Mouse (Mus musculus) activated CD4-positive, CD25-positive, alpha-beta regulatory T cell, adult 9 weeks (primary cell): ENCODE data around the gene Gm12830. TPM values are rescaled to one million over a fixed set of nuclear protein-coding genes. Genes with fewer than 3 reads are reported as not detected.

Source experiments
- polyA plus RNA-seq: library from polyadenylated mRNA; unstranded; fragments of 100-300 nt; shearing (Covaris generic); gene quantifications from one replicate; pipeline ENCODE4 v1.2.1, GENCODE M21; 2017

Gm12830 gene
- polyA plus RNA-seq, result not detected

GRCm38 (mm10) chr4:114821567-114822192 lies at the start of gene Gm12830:
TSS of gene Gm12830 (plus strand) at chr4:114821722.

Other genes starting within 250 kb of the Gm12830 start
- gene Foxd2, start 87.2 kb downstream of the Gm12830 start, polyA plus RNA-seq, result not detected
- gene Foxe3, start 104.3 kb downstream of the Gm12830 start, polyA plus RNA-seq, result not detected
- 58.4 TPM for gene Cmpk1, start 165.5 kb downstream of the Gm12830 start, polyA plus RNA-seq
- gene Stil, start 178.4 kb downstream of the Gm12830 start, polyA plus RNA-seq, result 3.0 TPM
- gene Tal1, start 234.7 kb downstream of the Gm12830 start, polyA plus RNA-seq, result not detected